Mouse (Mus musculus) MEL (cell line): ENCODE measurements around the gene Olr1. TPM values are rescaled to one million over a fixed set of nuclear protein-coding genes. Genes with fewer than 3 reads are reported as not detected.

Experiments
- DNase-seq: peaks from one replicate; pipeline ENCODE4 v3.0.0; 2011; ENCODE audit warnings: low read depth, low spot score
- H3K27ac ChIP-seq: 2 replicates; pipeline ENCODE4 v1.5.1; 2012; ENCODE audit warnings: low read depth, mild to moderate bottlenecking, control low read depth, low read length, moderate library complexity; ENCODE audit not compliant: control insufficient read depth
- H3K27me3 ChIP-seq, 2 experiments: fragments of 150-350 bp in 1 of 2; sonication (generic) in 1 of 2; 2 replicates each; pipeline ENCODE4 v1.6.1; 2012; ENCODE audit warnings: low read length in 2 of 2, mild to moderate bottlenecking in 2 of 2, improper control_type of control experiment in 1 of 2, moderate library complexity in 1 of 2; ENCODE audit not compliant: insufficient read depth in 2 of 2, control insufficient read depth in 1 of 2
- H3K36me3 ChIP-seq, 2 experiments: 2 replicates each; pipeline ENCODE4 v1.6.1; 2012 to 2014; ENCODE audit warnings: low read length in 2 of 2, improper control_type of control experiment in 1 of 2, inconsistent platforms in 1 of 2, mild to moderate bottlenecking in 1 of 2; ENCODE audit not compliant: insufficient read depth in 2 of 2, control insufficient read depth in 1 of 2
- H3K4me1 ChIP-seq, 2 experiments: fragments of 150-350 bp in 1 of 2; sonication (generic) in 1 of 2; 2 replicates each; pipeline ENCODE4 v1.6.1; 2012; ENCODE audit warnings: low read length in 2 of 2, improper control_type of control experiment in 1 of 2, mild to moderate bottlenecking in 1 of 2; ENCODE audit not compliant: insufficient read depth in 2 of 2, control insufficient read depth in 1 of 2
- H3K4me3 ChIP-seq, 2 experiments: fragments of 150-350 bp in 1 of 2; sonication (generic) in 1 of 2; 2 replicates each; pipeline ENCODE4 v1.5.1; 2012; ENCODE audit warnings: low read depth in 2 of 2, low read length in 2 of 2, mild to moderate bottlenecking in 2 of 2, moderate library complexity in 2 of 2, control low read depth in 1 of 2, improper control_type of control experiment in 1 of 2; ENCODE audit not compliant: control insufficient read depth in 1 of 2, insufficient read depth in 1 of 2
- H3K79me2 ChIP-seq: 2 replicates; pipeline ENCODE4 v1.6.1; 2012; ENCODE audit warnings: mild to moderate bottlenecking, low read length, moderate library complexity; ENCODE audit not compliant: control insufficient read depth, poor library complexity, insufficient read depth
- H3K9ac ChIP-seq: 2 replicates; pipeline ENCODE4 v1.6.1; 2012; ENCODE audit warnings: low read depth, mild to moderate bottlenecking, control low read depth, low read length, moderate library complexity; ENCODE audit not compliant: control insufficient read depth, poor library complexity, severe bottlenecking
- H3K9me3 ChIP-seq: fragments of 150-350 bp; sonication (generic); replicated peaks from 2 replicates; pipeline ENCODE4 v1.6.1; 2012; ENCODE audit warnings: mild to moderate bottlenecking, low read length, improper control_type of control experiment, moderate library complexity; ENCODE audit not compliant: insufficient read depth
- BHLHE40 ChIP-seq: IDR thresholded peaks from 2 replicates; pipeline ENCODE4 v1.6.1; 2012; ENCODE audit warnings: low read depth, mild to moderate bottlenecking, inconsistent platforms, low read length, improper control_type of control experiment, borderline replicate concordance
- CHD1 ChIP-seq: IDR thresholded peaks from 2 replicates; pipeline ENCODE4 v1.6.1; 2012; ENCODE audit warnings: low read depth, mild to moderate bottlenecking, inconsistent platforms, low read length, improper control_type of control experiment
- CTCF ChIP-seq, 3 experiments: IDR thresholded peaks in 2 of 3; conservative IDR thresholded peaks in 1 of 3; 2 replicates each; pipeline ENCODE4 v1.5.1; 2011 to 2012; ENCODE audit warnings: low read length in 3 of 3, low read depth in 2 of 3, mild to moderate bottlenecking in 2 of 3, improper control_type of control experiment in 1 of 3, inconsistent platforms in 1 of 3, mixed read lengths in 1 of 3, moderate library complexity in 1 of 3; ENCODE audit not compliant: control insufficient read depth in 1 of 3, insufficient read depth in 1 of 3, poor library complexity in 1 of 3, severe bottlenecking in 1 of 3
- ELF1 ChIP-seq: IDR thresholded peaks from 2 replicates; pipeline ENCODE4 v1.6.1; 2014; ENCODE audit warnings: low read depth, mild to moderate bottlenecking, inconsistent platforms, low read length, improper control_type of control experiment, moderate library complexity
- EP300 ChIP-seq, 2 experiments: IDR thresholded peaks; 2 replicates each; pipeline ENCODE4 v1.6.1; 2011; ENCODE audit warnings: improper control_type of control experiment in 2 of 2, low read length in 2 of 2, low read depth in 1 of 2, mild to moderate bottlenecking in 1 of 2
- ETS1 ChIP-seq: IDR thresholded peaks from 2 replicates; pipeline ENCODE4 v1.6.1; 2012; ENCODE audit warnings: low read depth, mild to moderate bottlenecking, inconsistent platforms, low read length, improper control_type of control experiment, moderate library complexity
- GATA1 ChIP-seq: IDR thresholded peaks from 2 replicates; pipeline ENCODE4 v1.6.1; 2011; ENCODE audit warnings: low read depth, low read length, improper control_type of control experiment
- HCFC1 ChIP-seq: IDR thresholded peaks from 2 replicates; pipeline ENCODE4 v1.6.1; 2012; ENCODE audit warnings: low read depth, mild to moderate bottlenecking, inconsistent platforms, low read length, improper control_type of control experiment, moderate library complexity
- MAFK ChIP-seq: IDR thresholded peaks from 2 replicates; pipeline ENCODE4 v1.6.1; 2011; ENCODE audit warnings: low read depth, mild to moderate bottlenecking, low read length, improper control_type of control experiment, borderline replicate concordance
- MAZ ChIP-seq: IDR thresholded peaks from 2 replicates; pipeline ENCODE4 v1.6.1; 2012; ENCODE audit warnings: low read depth, mild to moderate bottlenecking, inconsistent platforms, low read length, improper control_type of control experiment
- MEF2A ChIP-seq: IDR thresholded peaks from 2 replicates; pipeline ENCODE4 v1.6.1; 2014; ENCODE audit warnings: low read depth, mild to moderate bottlenecking, inconsistent platforms, low read length, improper control_type of control experiment; ENCODE audit not compliant: poor library complexity, insufficient replicate concordance, severe bottlenecking; ENCODE audit errors: extremely low read depth
- MXI1 ChIP-seq: IDR thresholded peaks from 2 replicates; pipeline ENCODE4 v1.6.1; 2011; ENCODE audit warnings: mild to moderate bottlenecking, low read depth, low read length, improper control_type of control experiment
- MYC ChIP-seq: IDR thresholded peaks from 2 replicates; pipeline ENCODE4 v1.6.1; 2011; ENCODE audit warnings: low read depth, mild to moderate bottlenecking, low read length, improper control_type of control experiment, moderate library complexity
- NRF1 ChIP-seq: IDR thresholded peaks from 2 replicates; pipeline ENCODE4 v1.6.1; 2014; ENCODE audit warnings: low read depth, mild to moderate bottlenecking, inconsistent platforms, low read length, improper control_type of control experiment, moderate library complexity; ENCODE audit not compliant: poor library complexity, insufficient read depth, severe bottlenecking
- POLR2A ChIP-seq, 2 experiments: IDR thresholded peaks; 2 replicates each; pipeline ENCODE4 v1.6.1; 2011 to 2012; ENCODE audit warnings: low read length in 2 of 2, mild to moderate bottlenecking in 2 of 2, control low read depth in 1 of 2, improper control_type of control experiment in 1 of 2, low read depth in 1 of 2, moderate library complexity in 1 of 2; ENCODE audit not compliant: control insufficient read depth in 1 of 2, insufficient read depth in 1 of 2, poor library complexity in 1 of 2
- POLR2AphosphoS2 ChIP-seq: IDR thresholded peaks from 2 replicates; pipeline ENCODE4 v1.6.1; 2011; ENCODE audit warnings: low read length, improper control_type of control experiment
- RCOR1 ChIP-seq: IDR thresholded peaks from 2 replicates; pipeline ENCODE4 v1.6.1; 2012; ENCODE audit warnings: low read depth, mild to moderate bottlenecking, inconsistent platforms, low read length, improper control_type of control experiment
- TAL1 ChIP-seq: IDR thresholded peaks from 2 replicates; pipeline ENCODE4 v1.6.1; 2012; ENCODE audit warnings: mild to moderate bottlenecking, inconsistent platforms, low read length, moderate library complexity, mixed read lengths
- TBP ChIP-seq: IDR thresholded peaks from 2 replicates; pipeline ENCODE4 v1.8.0; 2011; ENCODE audit warnings: low read depth, low read length, improper control_type of control experiment
- UBTF ChIP-seq: IDR thresholded peaks from 2 replicates; pipeline ENCODE4 v1.6.1; 2012; ENCODE audit warnings: low read depth, mild to moderate bottlenecking, inconsistent platforms, low read length, improper control_type of control experiment, moderate library complexity, borderline replicate concordance; ENCODE audit not compliant: insufficient read depth
- USF1 ChIP-seq: IDR thresholded peaks from 2 replicates; pipeline ENCODE4 v1.6.1; 2014; ENCODE audit warnings: low read depth, mild to moderate bottlenecking, inconsistent platforms, low read length, improper control_type of control experiment, moderate library complexity
- USF2 ChIP-seq, 2 experiments: IDR thresholded peaks; 2 replicates each; pipeline ENCODE4 v1.6.1; 2011 to 2012; ENCODE audit warnings: improper control_type of control experiment in 2 of 2, low read length in 2 of 2, borderline replicate concordance in 1 of 2, inconsistent platforms in 1 of 2, low read depth in 1 of 2, mild to moderate bottlenecking in 1 of 2; ENCODE audit not compliant: insufficient read depth in 1 of 2
- ZC3H11A ChIP-seq: IDR thresholded peaks from 2 replicates; pipeline ENCODE4 v1.6.1; 2012; ENCODE audit warnings: low read depth, mild to moderate bottlenecking, inconsistent platforms, low read length, improper control_type of control experiment
- ZNF384 ChIP-seq: IDR thresholded peaks from 2 replicates; pipeline ENCODE4 v1.6.1; 2012; ENCODE audit warnings: low read depth, mild to moderate bottlenecking, inconsistent platforms, low read length, improper control_type of control experiment
- polyA plus RNA-seq, 2 experiments: library from polyadenylated mRNA; stranded (reverse) in 1 of 2; unstranded in 1 of 2; fragments of >175 nt in 1 of 2; fragments of >200 nt in 1 of 2; gene quantifications; 2 replicates each; pipeline versions ENCODE4 v1.2.1 to v1.2.4; 2012; ENCODE audit warnings: low replicate concordance in 2 of 2, low read depth in 1 of 2; ENCODE audit not compliant: insufficient read length in 2 of 2, insufficient read depth in 1 of 2, missing spikeins in 1 of 2
- total RNA-seq: library from RNA; depleted of rRNA; stranded (reverse); fragments of 300-350 nt; gene quantifications from 2 replicates; pipeline ENCODE4 v1.2.3, GENCODE M21; 2012

The Olr1 gene
- total and polyA plus RNA-seq, 3 experiments: 0.06 TPM; not detected in 2

DNA sequence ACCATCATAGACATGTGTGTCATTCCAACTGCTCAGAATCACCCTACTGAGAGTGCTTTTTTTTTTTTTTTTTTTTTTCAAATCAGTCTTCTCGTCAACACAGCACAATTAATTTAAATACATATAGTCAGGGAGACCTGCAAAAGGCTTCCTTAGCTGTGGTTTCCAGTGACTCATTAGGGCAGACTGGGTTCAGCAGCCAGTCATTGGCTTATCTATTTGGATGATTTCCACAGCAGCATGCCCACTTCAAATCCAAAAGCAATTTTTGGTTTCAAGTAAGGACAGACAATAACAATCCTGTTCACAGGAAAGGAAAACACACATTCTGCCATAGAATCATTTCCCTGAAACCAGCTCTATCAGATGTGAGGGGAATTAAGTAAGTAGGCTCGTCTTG lies 7.4 kb upstream of the Olr1 start:
- Histone ChIP-seq H3K79me2 (no peaks in the 10 kb centered on the region), H3K4me3 (no peak overlapping the region), H3K9me3 (no peaks in the 10 kb centered on the region), H3K4me1 (peaks cover 0 to 9% of the 10 kb centered on the region in 2 experiments; a peak in 1 of 4 replicates), H3K27me3 (no peaks in the 10 kb centered on the region; a peak in 1 of 4 replicates), H3K9ac (no peak overlapping the region), H3K27ac (no peak overlapping the region), H3K36me3 (peaks cover 0 to 6% of the 10 kb centered on the region in 2 experiments; a peak in 2 of 4 replicates)
- DNase-seq: peak; percentile 41
- TF ChIP-seq ZNF384 (0 out of 2 replicates have a peak, but pooled peaks have one; percentile 33), NRF1 (no peak)

DNA sequence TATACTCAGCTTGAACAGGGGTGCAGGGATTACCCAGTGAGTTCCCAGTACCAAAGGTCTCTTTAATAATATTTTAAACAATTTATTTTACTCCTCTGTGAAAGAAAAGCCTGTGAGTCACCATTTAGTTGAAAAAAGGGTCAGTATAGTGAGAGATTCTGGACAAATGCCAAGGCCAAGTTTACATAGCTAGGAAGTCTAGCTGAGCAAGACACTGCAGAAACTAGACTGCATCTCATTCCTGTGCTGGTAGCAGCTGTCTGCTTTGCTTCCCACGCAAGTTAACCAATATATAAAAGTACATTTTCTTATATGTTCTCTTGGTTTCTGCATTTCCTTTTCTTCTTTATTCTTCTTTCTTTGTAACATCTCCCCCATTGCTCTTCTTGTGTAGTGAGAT lies 6.4 kb upstream of the Olr1 start:
- TF ChIP-seq TAL1 (no peak), CTCF (IDR thresholded peaks at IDR 0.05 in 2 of 3, conservative IDR thresholded peaks at IDR 0.05 in 1 of 3; ENCODE audit: control insufficient read depth in 1 of 3, insufficient read depth in 1 of 3, low read depth in 2 of 3, low read length in 3 of 3, poor library complexity in 1 of 3, severe bottlenecking in 1 of 3) (no peak), UBTF (no peak), MEF2A (no peak), HCFC1 (no peak), USF2 (IDR thresholded peaks at IDR 0.05; ENCODE audit: borderline replicate concordance in 1 of 2, insufficient read depth in 1 of 2, low read depth in 1 of 2, low read length in 2 of 2) (no peak), POLR2A (IDR thresholded peaks at IDR 0.05; ENCODE audit: control insufficient read depth in 1 of 2, insufficient read depth in 1 of 2, low read depth in 1 of 2, low read length in 2 of 2, poor library complexity in 1 of 2) (no peak)
- H3K4me1 ChIP-seq: peaks cover 0 to 9% of the 10 kb centered on the region in 2 experiments; a peak in 1 of 4 replicates
- peaks cover 0 to 6% of the 10 kb centered on the region in 2 experiments; a peak in 2 of 4 replicates for H3K36me3 ChIP-seq
- no peaks in the 10 kb centered on the region; a peak in 1 of 4 replicates for H3K27me3 ChIP-seq
- no peaks in the 10 kb centered on the region for H3K9me3 ChIP-seq
- DNase-seq: peak; percentile 31
- no peak overlapping the region for H3K9ac ChIP-seq
- H3K79me2 ChIP-seq: no peaks in the 10 kb centered on the region
- H3K27ac ChIP-seq: no peak overlapping the region
- H3K4me3 ChIP-seq: no peak overlapping the region

- Histone ChIP-seq H3K4me3 (no peak overlapping the region), H3K9me3 (no peaks in the 10 kb centered on the region), H3K36me3 (peaks cover 0 to 6% of the 10 kb centered on the region in 2 experiments; a peak in 2 of 4 replicates), H3K27ac (no peak overlapping the region), H3K27me3 (no peaks in the 10 kb centered on the region; a peak in 2 of 4 replicates), H3K4me1 (peaks cover 0 to 9% of the 10 kb centered on the region in 2 experiments; a peak in 1 of 4 replicates), H3K9ac (no peak overlapping the region), H3K79me2 (no peaks in the 10 kb centered on the region)
- DNase-seq: no peak
- TF ChIP-seq UBTF (no peak), USF2 (IDR thresholded peaks at IDR 0.05; ENCODE audit: borderline replicate concordance in 1 of 2, insufficient read depth in 1 of 2, low read depth in 1 of 2, low read length in 2 of 2) (no peak), GATA1 (no peak), MYC (no peak), TBP (no peak), USF1 (no peak), NRF1 (no peak), MXI1 (no peak), CHD1 (no peak), MAZ (no peak), MAFK (no peak), RCOR1 (no peak), ETS1 (no peak), EP300 (IDR thresholded peaks at IDR 0.05; ENCODE audit: low read depth in 1 of 2, low read length in 2 of 2) (no peak), BHLHE40 (no peak), POLR2A (IDR thresholded peaks at IDR 0.05; ENCODE audit: control insufficient read depth in 1 of 2, insufficient read depth in 1 of 2, low read depth in 1 of 2, low read length in 2 of 2, poor library complexity in 1 of 2) (no peak), POLR2AphosphoS2 (no peak), ELF1 (no peak), ZC3H11A (no peak)
Measured at GRCm38 (mm10) chr6:129512868-129513267, 5.9 kb upstream of the Olr1 start.
